Mouse (Mus musculus) limb, embryonic 10.5 days (tissue): ENCODE results near the gene Fbxl2. TPM values are rescaled to one million over a fixed set of nuclear protein-coding genes. Genes with fewer than 3 reads are reported as not detected.
"Not testable (repeated sequence)": the region's sequence is repeated elsewhere in the genome, so short reads cannot be mapped to it uniquely, and the experiment has no call there.

Experiments
- DNase-seq: peaks from one replicate; pipeline ENCODE4 v3.0.0-alpha.2; 2017; ENCODE audit warnings: low spot score
- H3K27ac ChIP-seq: fragments of 300-500 bp; sonication (generic); 2 replicates; pipeline ENCODE4 v1.5.1; 2016; ENCODE audit warnings: mild to moderate bottlenecking
- H3K27me3 ChIP-seq: fragments of 300-500 bp; sonication (generic); 2 replicates; pipeline ENCODE4 v1.6.1; 2016; ENCODE audit warnings: low read depth, mild to moderate bottlenecking; ENCODE audit not compliant: poor library complexity, severe bottlenecking
- H3K36me3 ChIP-seq: fragments of 300-500 bp; sonication (generic); 2 replicates; pipeline ENCODE4 v1.6.1; 2016; ENCODE audit warnings: mild to moderate bottlenecking, moderate library complexity
- H3K4me1 ChIP-seq: fragments of 300-500 bp; sonication (generic); 2 replicates; pipeline ENCODE4 v1.6.1; 2016
- H3K4me3 ChIP-seq: fragments of 300-500 bp; sonication (generic); 2 replicates; pipeline ENCODE4 v1.5.1; 2016; ENCODE audit warnings: mild to moderate bottlenecking, moderate library complexity
- H3K9me3 ChIP-seq: fragments of 300-500 bp; sonication (generic); replicated peaks from 2 replicates; pipeline ENCODE4 v1.6.1; 2016; ENCODE audit warnings: mild to moderate bottlenecking
- WGBS: fragments of 180-500 bp; shearing (Covaris S2); methylation state at CpG from one replicate; pipeline ENCODE4 v1.1.7; 2016; 5-methylcytosine and 5-hydroxymethylcytosine counted together
- polyA plus RNA-seq: library from polyadenylated mRNA; unstranded; fragments of >200 nt; fragmentation: Nextera tagmentation; extraction: Ambion mirVana; gene quantifications from 2 replicates; pipeline ENCODE4 v1.2.1, GENCODE M21; 2016

The Fbxl2 gene
- polyA plus RNA-seq, result 3.2 and 5.4 TPM in 2 replicates

GRCm38 (mm10) chr9:114046028-114046427 is at the start of gene Fbxl2:
TSS of gene Fbxl2 (minus strand) at chr9:114046191.
- no peaks in the 10 kb centered on the region for H3K36me3 ChIP-seq
- DNase-seq, result no peak
- H3K4me1 ChIP-seq, result no peaks in the 10 kb centered on the region
- H3K27ac ChIP-seq, result no peak within 1 kb of the TSS
- no peaks in the 10 kb centered on the region; the same call in 1 of the 2 replicates for H3K27me3 ChIP-seq
- no peaks in the 10 kb centered on the region for H3K9me3 ChIP-seq
- WGBS, result 92% methylated on average over 10 of the region's 10 CpGs
- H3K4me3 ChIP-seq, result no peak within 1 kb of the TSS

DNA sequence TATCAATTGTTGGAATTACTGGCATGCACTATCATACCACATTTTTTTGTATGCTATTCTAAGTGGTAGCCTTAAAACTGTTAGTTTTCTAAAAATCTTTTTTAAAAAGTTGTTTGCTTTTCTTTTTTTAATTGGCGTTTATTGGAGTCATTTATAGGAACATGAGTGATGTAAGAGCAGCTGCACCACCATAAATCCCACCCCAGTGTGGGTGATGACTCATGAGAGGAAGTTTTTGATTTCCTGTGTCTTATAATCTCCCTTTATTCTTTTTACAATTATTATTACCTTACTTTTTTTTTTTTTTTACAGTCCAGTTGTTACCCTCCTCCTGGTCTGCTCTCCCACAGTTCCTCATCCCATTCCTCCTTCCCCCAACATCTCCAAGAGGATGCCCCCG is 48.9 kb upstream of the Fbxl2 start:
- no peaks in the 10 kb centered on the region for H3K9me3 ChIP-seq
- 91% methylated on average over 2 of the region's 2 CpGs for WGBS
- no peaks in the 10 kb centered on the region for H3K4me1 ChIP-seq
- no peaks in the 10 kb centered on the region for H3K36me3 ChIP-seq
- DNase-seq, result no peak
- no peak overlapping the region for H3K27ac ChIP-seq
- H3K4me3 ChIP-seq, result no peak overlapping the region
- H3K27me3 ChIP-seq, result no peaks in the 10 kb centered on the region

DNA sequence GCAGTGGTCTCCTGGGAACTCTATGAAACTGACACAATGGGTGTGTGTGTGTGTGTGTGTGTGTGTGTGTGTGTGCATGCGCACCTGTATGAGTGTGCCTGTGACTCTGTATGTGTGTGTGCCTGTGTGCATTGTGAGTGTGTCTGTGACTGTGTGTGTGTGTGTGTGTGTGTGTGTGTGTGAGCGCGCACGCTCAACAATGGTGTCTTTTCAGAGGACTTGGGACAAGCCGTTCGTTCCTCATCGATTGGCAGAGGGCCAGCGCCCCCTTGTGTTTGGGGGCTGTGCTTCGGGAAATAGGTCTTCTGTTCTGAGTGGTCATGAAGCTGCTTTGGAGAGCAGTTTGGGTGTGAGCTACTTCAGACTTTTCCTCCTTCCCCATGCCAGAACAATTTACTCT is 46.2 kb upstream of the Fbxl2 start:
- 19% methylated on average over 9 of the region's 9 CpGs for WGBS
- H3K4me3 ChIP-seq, H3K4me1 ChIP-seq, H3K27ac ChIP-seq, H3K36me3 ChIP-seq, H3K27me3 ChIP-seq, H3K9me3 ChIP-seq: not testable (repeated sequence)
- peak; percentile 69 for DNase-seq

GRCm38 (mm10) chr9:114088885-114089284 is 42.9 kb upstream of the Fbxl2 start:
- not testable (repeated sequence) for H3K4me1 ChIP-seq, H3K36me3 ChIP-seq, H3K4me3 ChIP-seq, H3K9me3 ChIP-seq, H3K27ac ChIP-seq, H3K27me3 ChIP-seq, DNase-seq
- 95% methylated on average over 6 of the region's 6 CpGs for WGBS

- 84% methylated on average over 11 of the region's 11 CpGs for WGBS
Observed at GRCm38 (mm10) chr9:114087106-114087815, 41.3 kb upstream of the Fbxl2 start.

GRCm38 (mm10) chr9:114086422-114086821 is 40.4 kb upstream of the Fbxl2 start:
- Histone ChIP-seq H3K9me3 (no peaks in the 10 kb centered on the region), H3K4me3 (no peak overlapping the region), H3K36me3 (no peaks in the 10 kb centered on the region), H3K27ac (no peak overlapping the region), H3K27me3 (0 out of 2 replicates have a peak, but pooled peaks cover 6% of the 10 kb centered on the region), H3K4me1 (no peaks in the 10 kb centered on the region)
- DNase-seq, result no peak
- WGBS, result 86% methylated on average over 3 of the region's 3 CpGs

More at GRCm38 (mm10) chr9:114087106-114087815, 41.3 kb upstream of the Fbxl2 start:
- no peak for DNase-seq
- no peaks in the 10 kb centered on the region for H3K4me1 ChIP-seq
- 0 out of 2 replicates have a peak, but pooled peaks cover 6% of the 10 kb centered on the region for H3K27me3 ChIP-seq
- H3K9me3 ChIP-seq, result no peaks in the 10 kb centered on the region
- no peak overlapping the region for H3K4me3 ChIP-seq
- no peak overlapping the region for H3K27ac ChIP-seq
- H3K36me3 ChIP-seq, result no peaks in the 10 kb centered on the region

- WGBS, result 88% methylated on average over 19 of the region's 19 CpGs
- Histone ChIP-seq H3K4me3 (no peak overlapping the region), H3K4me1 (no peaks in the 10 kb centered on the region), H3K36me3 (no peaks in the 10 kb centered on the region), H3K27me3 (no peaks in the 10 kb centered on the region), H3K27ac (no peak overlapping the region), H3K9me3 (no peaks in the 10 kb centered on the region)
- DNase-seq, result no peak
Observed at GRCm38 (mm10) chr9:114073681-114074080, 27.7 kb upstream of the Fbxl2 start.

DNA sequence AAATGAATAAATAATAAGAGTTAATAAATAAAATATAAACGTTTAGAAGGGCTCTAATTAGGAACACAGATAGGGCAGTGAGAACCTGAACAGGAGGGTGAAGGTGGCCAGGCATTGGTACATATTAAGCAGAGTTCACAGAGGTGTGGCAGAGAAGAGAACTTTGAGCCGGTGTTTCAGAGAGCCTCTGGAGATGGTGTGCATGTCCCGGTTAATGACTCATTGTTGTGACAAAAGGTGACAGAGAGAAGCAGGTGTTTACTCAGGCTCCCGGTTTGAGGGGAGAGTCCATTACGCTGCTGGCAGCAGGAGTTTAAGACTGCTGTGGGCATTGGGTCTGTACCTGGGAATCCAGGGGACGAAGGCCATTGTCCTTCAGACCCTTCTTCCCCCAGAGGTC is 23.4 kb upstream of the Fbxl2 start:
- WGBS, result 68% methylated on average over 6 of the region's 6 CpGs
- H3K4me3 ChIP-seq, result no peak overlapping the region
- no peak for DNase-seq

DNA sequence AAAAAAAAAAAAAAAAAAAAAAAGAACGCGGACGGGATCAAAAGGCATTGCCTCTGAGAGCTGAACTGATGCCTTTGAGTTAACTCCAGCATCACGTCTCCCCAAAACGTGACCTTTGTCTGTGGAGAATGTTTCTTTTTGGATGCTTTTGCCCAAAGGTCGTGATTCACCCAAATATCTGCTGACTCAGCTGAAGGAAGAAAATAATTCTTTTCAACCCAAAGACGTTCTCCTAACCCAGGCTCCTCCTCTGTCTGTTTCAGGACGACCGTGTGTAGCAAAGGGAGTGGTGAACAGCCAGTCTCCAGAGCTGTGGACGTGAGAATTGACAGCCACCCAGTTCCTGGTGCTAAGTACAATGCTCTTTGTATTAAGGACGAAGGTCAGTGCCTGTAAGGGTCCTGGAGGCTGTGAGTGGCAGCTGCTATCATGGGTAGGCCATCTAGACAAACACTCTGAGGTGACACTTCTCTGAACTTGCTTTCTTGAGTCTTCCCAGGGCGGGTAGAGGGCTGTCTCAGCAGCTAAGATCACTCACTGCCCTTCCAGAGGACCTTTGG is 22.6 kb upstream of the Fbxl2 start:
- no peaks in the 10 kb centered on the region for H3K36me3 ChIP-seq
- no peaks in the 10 kb centered on the region for H3K4me1 ChIP-seq
- no peak overlapping the region for H3K27ac ChIP-seq
- 74% methylated on average over 12 of the region's 12 CpGs for WGBS
- H3K27me3 ChIP-seq, result no peaks in the 10 kb centered on the region
- no peaks in the 10 kb centered on the region for H3K9me3 ChIP-seq
- H3K4me3 ChIP-seq, result no peak overlapping the region
- DNase-seq, result no peak

More for the DNA sequence above, 23.4 kb upstream of the Fbxl2 start:
- no peak overlapping the region for H3K27ac ChIP-seq
- no peaks in the 10 kb centered on the region for H3K9me3 ChIP-seq
- no peaks in the 10 kb centered on the region for H3K27me3 ChIP-seq
- no peaks in the 10 kb centered on the region for H3K4me1 ChIP-seq
- H3K36me3 ChIP-seq, result no peaks in the 10 kb centered on the region

GRCm38 (mm10) chr9:114057090-114057796 is 11.3 kb upstream of the Fbxl2 start, which contains the start of gene Susd5:
TSS of gene Susd5 (plus strand) at chr9:114057140.
- peak within 1 kb of the TSS; percentile 73 for H3K27ac ChIP-seq
- peaks cover 14% of the 10 kb centered on the region for H3K4me1 ChIP-seq
- WGBS, result under 1% methylated on average over 60 of the region's 60 CpGs
- peak within 1 kb of the TSS; percentile 61 for H3K4me3 ChIP-seq
- H3K27me3 ChIP-seq, result peaks cover 63% of the 10 kb centered on the region
- no peaks in the 10 kb centered on the region for H3K36me3 ChIP-seq
- no peaks in the 10 kb centered on the region for H3K9me3 ChIP-seq
- peak; percentile 62 for DNase-seq

DNA sequence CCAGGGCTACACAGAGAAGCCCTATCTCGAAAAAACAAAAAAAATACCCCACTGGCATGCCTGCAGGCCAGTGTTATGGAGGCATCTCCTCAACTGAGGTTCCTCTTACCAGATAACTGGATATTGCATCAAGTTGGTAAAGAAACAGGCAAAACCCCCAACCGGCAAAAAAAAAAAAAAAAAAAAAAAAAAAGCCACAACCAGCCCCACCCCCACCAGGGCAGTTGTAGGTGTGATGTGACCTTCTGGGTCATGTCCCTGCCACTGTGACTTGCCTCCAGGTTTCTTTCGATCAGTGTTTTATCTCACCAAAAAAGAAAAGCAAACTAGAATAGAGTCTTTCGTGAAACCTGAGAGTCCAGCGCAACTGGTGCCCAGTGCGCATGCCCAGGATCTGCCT is 6.9 kb upstream of the Fbxl2 start:
- Histone ChIP-seq H3K27me3 (peaks cover 33% of the 10 kb centered on the region), H3K4me3 (no peak overlapping the region), H3K9me3 (no peaks in the 10 kb centered on the region), H3K36me3 (no peaks in the 10 kb centered on the region), H3K4me1 (peaks cover 10% of the 10 kb centered on the region), H3K27ac (no peak overlapping the region)
- DNase-seq, result no peak
- WGBS, result 89% methylated on average over 6 of the region's 6 CpGs

- no peak for DNase-seq
- peaks cover 25% of the 10 kb centered on the region for H3K27me3 ChIP-seq
- 81% methylated on average over 4 of the region's 4 CpGs for WGBS
- peaks cover 2% of the 10 kb centered on the region for H3K4me1 ChIP-seq
- H3K4me3 ChIP-seq, result no peak overlapping the region
- no peak overlapping the region for H3K27ac ChIP-seq
- H3K36me3 ChIP-seq, result no peaks in the 10 kb centered on the region
- H3K9me3 ChIP-seq, result no peaks in the 10 kb centered on the region
Observed at GRCm38 (mm10) chr9:114052031-114052430, 6.0 kb upstream of the Fbxl2 start.

GRCm38 (mm10) chr9:114050778-114051177 is 4.8 kb upstream of the Fbxl2 start:
- peaks cover 12% of the 10 kb centered on the region for H3K27me3 ChIP-seq
- H3K4me1 ChIP-seq, result no peaks in the 10 kb centered on the region
- WGBS, result 93% methylated on average over 16 of the region's 16 CpGs
- H3K36me3 ChIP-seq, result no peaks in the 10 kb centered on the region
- H3K4me3 ChIP-seq, result no peak overlapping the region
- no peak overlapping the region for H3K27ac ChIP-seq
- H3K9me3 ChIP-seq, result no peaks in the 10 kb centered on the region
- DNase-seq, result no peak
